Mouse (Mus musculus) hindbrain, embryonic 15.5 days (tissue): ENCODE measurements around the gene Auh. TPM values are rescaled to one million over a fixed set of nuclear protein-coding genes. Genes with fewer than 3 reads are reported as not detected.
A peak's percentile ranks its signal among the peaks of the same experiment; 100 is the strongest.

ENCODE experiments used
- ATAC-seq: fragments of 200-750 bp; cut with Nextera tagmentation; 2 replicates; pipeline ENCODE4 v1.8.0; 2017; ENCODE audit warnings: low read depth, moderate number of reproducible peaks, moderate TSS enrichment; ENCODE audit not compliant: low FRiP score
- H3K27ac ChIP-seq: fragments of 300-500 bp; sonication (generic); replicated peaks from 2 replicates; pipeline ENCODE4 v1.5.1; 2015; ENCODE audit warnings: mild to moderate bottlenecking, inconsistent platforms
- H3K27me3 ChIP-seq: fragments of 300-500 bp; sonication (generic); 2 replicates; pipeline ENCODE4 v1.6.1; 2015; ENCODE audit warnings: control low read depth, inconsistent platforms
- H3K36me3 ChIP-seq: fragments of 300-500 bp; sonication (generic); 2 replicates; pipeline ENCODE4 v1.6.1; 2015; ENCODE audit warnings: control low read depth, inconsistent platforms
- H3K4me1 ChIP-seq: fragments of 300-500 bp; sonication (generic); replicated peaks from 2 replicates; pipeline ENCODE4 v1.6.1; 2015; ENCODE audit warnings: control low read depth, inconsistent platforms
- H3K4me2 ChIP-seq: fragments of 300-500 bp; sonication (generic); 2 replicates; pipeline ENCODE4 v1.6.1; 2015; ENCODE audit warnings: moderate library complexity, mild to moderate bottlenecking, inconsistent platforms
- H3K4me3 ChIP-seq: fragments of 300-500 bp; sonication (generic); 2 replicates; pipeline ENCODE4 v1.5.1; 2015; ENCODE audit warnings: mild to moderate bottlenecking, inconsistent platforms
- H3K9ac ChIP-seq: fragments of 300-500 bp; sonication (generic); 2 replicates; pipeline ENCODE4 v1.6.1; 2015; ENCODE audit warnings: inconsistent platforms
- H3K9me3 ChIP-seq: fragments of 300-500 bp; sonication (generic); 2 replicates; pipeline ENCODE4 v1.6.1; 2016; ENCODE audit warnings: control low read depth, inconsistent platforms
- WGBS: fragments of 180-500 bp; shearing (Covaris S2); methylation state at CpG from one replicate; pipeline ENCODE4 v1.1.7; 2015; 5-methylcytosine and 5-hydroxymethylcytosine counted together
- polyA plus RNA-seq: library from polyadenylated mRNA; unstranded; fragments of >200 nt; fragmentation: Nextera tagmentation; extraction: Ambion mirVana; gene quantifications from 2 replicates; pipeline ENCODE4 v1.2.1, GENCODE M21; 2015

Auh gene
- polyA plus RNA-seq, 1 experiment from 2014 or later = 60.1 TPM

GRCm38 (mm10) chr13:52897806-52898205 is 31.7 kb downstream of the Auh start:
- H3K4me1 ChIP-seq = no peaks in the 10 kb centered on the region
- H3K36me3 ChIP-seq = 0 out of 2 replicates have a peak, but pooled peaks cover 6% of the 10 kb centered on the region
- H3K4me3 ChIP-seq = no peak overlapping the region
- H3K4me2 ChIP-seq = no peak overlapping the region
- no peak overlapping the region for H3K27ac ChIP-seq
- WGBS = 61% methylated on average over 6 of the region's 6 CpGs
- H3K9me3 ChIP-seq = no peaks in the 10 kb centered on the region
- no peak overlapping the region for H3K9ac ChIP-seq
- ATAC-seq = no peak
- no peaks in the 10 kb centered on the region for H3K27me3 ChIP-seq

DNA sequence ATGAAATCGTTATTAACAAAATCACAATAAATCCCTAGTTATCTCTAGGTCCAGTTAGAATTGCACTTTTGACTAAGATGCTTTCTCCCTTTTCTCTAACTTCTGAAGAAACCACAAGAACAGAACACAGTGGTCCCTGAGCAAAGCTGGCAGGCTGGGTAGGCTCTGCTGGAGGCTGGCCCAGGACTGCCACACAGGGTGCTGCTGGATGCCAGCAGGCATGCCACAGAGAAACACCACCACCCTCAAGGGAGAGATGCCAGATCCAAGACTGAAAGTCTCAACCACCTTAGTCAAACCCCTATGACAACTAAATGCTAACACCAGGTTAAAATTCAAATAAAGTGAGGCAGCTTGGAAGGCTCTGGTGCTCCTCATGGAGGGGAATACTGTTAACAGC is 36.7 kb downstream of the Auh start:
- H3K4me1 ChIP-seq = no peaks in the 10 kb centered on the region
- 98% methylated on average over 1 of the region's 1 CpGs for WGBS

DNA sequence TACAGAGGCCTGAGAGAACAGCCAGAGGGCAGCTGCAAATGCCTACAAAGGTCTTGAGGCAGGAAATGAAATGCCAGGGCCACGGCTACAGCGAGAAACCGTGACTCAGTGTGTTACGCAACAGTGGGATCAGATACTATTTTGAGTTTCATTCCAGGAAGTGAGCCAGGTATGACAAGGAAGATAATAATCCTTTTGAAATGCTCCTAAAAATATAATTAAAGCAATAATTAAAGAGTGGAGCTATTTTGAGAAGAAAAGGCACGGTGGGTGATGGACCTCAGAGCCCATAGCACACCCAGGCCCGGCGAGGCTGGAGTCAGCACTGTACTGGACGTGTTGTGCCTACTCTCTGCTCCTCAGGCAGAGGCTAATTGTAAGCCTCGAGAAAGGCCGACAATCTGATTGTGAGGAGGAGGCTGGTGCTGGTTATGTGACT is 37.4 kb downstream of the Auh start:
- ATAC-seq = no peak
- WGBS = 75% methylated on average over 10 of the region's 10 CpGs
- Histone ChIP-seq H3K27me3 (no peaks in the 10 kb centered on the region), H3K9me3 (no peaks in the 10 kb centered on the region), H3K4me1 (no peaks in the 10 kb centered on the region), H3K9ac (no peak overlapping the region), H3K36me3 (0 out of 2 replicates have a peak, but pooled peaks cover 6% of the 10 kb centered on the region), H3K4me2 (no peak overlapping the region), H3K4me3 (no peak overlapping the region), H3K27ac (no peak overlapping the region)

More for the DNA sequence above, 36.7 kb downstream of the Auh start:
- ATAC-seq = no peak
- Histone ChIP-seq H3K9me3 (no peaks in the 10 kb centered on the region), H3K27me3 (no peaks in the 10 kb centered on the region), H3K9ac (no peak overlapping the region), H3K4me2 (no peak overlapping the region), H3K27ac (no peak overlapping the region), H3K4me3 (no peak overlapping the region), H3K36me3 (0 out of 2 replicates have a peak, but pooled peaks cover 6% of the 10 kb centered on the region)

DNA sequence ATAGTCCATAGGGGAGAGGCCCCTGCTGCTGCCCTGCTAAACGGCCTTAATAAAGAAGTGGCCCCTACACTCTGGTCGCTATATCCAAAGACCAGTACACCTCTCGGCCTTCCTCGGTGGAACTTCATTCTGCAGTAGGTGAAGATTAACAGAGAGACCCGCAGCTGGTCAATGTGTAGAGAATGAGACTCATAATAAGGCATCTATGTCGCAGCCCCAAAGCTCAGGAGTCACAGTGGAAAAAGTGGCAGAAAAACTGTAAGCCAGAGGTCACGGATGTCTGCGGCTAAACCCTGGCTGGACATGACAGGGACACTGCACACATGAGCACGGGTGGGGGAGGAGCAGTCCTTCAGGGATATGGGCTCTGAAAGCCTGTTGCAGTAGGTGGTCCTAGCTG is 39.2 kb downstream of the Auh start:
- H3K9ac ChIP-seq = no peak overlapping the region
- H3K4me2 ChIP-seq = no peak overlapping the region
- no peaks in the 10 kb centered on the region for H3K9me3 ChIP-seq
- H3K27me3 ChIP-seq = no peaks in the 10 kb centered on the region
- H3K36me3 ChIP-seq = no peaks in the 10 kb centered on the region
- WGBS = 84% methylated on average over 9 of the region's 9 CpGs
- no peak for ATAC-seq
- H3K27ac ChIP-seq = no peak overlapping the region
- H3K4me3 ChIP-seq = no peak overlapping the region
- H3K4me1 ChIP-seq = no peaks in the 10 kb centered on the region

DNA sequence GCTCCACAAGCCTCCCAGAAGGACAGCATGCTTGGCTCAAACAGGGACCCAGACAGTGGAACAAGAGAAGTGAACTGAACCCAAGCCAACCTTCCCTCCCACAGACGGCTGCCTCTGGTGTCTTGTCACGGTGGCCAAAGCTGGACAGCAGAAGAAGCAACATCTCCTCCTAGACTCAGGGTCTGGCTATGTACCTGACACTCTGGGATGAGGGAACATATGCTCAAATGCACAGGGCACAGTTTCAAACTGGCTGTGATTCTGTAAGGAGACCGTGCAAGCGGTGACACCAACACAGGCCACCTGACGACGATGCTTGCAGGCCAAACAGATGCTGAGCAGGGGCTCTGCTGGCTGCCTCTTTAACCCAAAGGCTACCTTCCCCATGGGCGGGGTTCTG is 42.7 kb downstream of the Auh start:
- H3K4me2 ChIP-seq = no peak overlapping the region
- 92% methylated on average over 7 of the region's 7 CpGs for WGBS
- H3K27ac ChIP-seq = no peak overlapping the region
- no peaks in the 10 kb centered on the region for H3K9me3 ChIP-seq
- H3K4me1 ChIP-seq = peaks cover 6% of the 10 kb centered on the region
- no peak overlapping the region for H3K9ac ChIP-seq
- H3K4me3 ChIP-seq = no peak overlapping the region
- ATAC-seq = no peak
- no peaks in the 10 kb centered on the region for H3K27me3 ChIP-seq
- H3K36me3 ChIP-seq = no peaks in the 10 kb centered on the region

- H3K36me3 ChIP-seq = no peaks in the 10 kb centered on the region
- H3K9ac ChIP-seq = no peak overlapping the region
- no peak overlapping the region for H3K27ac ChIP-seq
- H3K4me3 ChIP-seq = no peak overlapping the region
- H3K4me2 ChIP-seq = no peak overlapping the region
- WGBS = 82% methylated on average over 3 of the region's 4 CpGs
- peaks cover 22% of the 10 kb centered on the region for H3K4me1 ChIP-seq
- H3K27me3 ChIP-seq = no peaks in the 10 kb centered on the region
- no peak for ATAC-seq
- no peaks in the 10 kb centered on the region for H3K9me3 ChIP-seq
Measured at GRCm38 (mm10) chr13:52883960-52884326, 45.5 kb downstream of the Auh start.

DNA sequence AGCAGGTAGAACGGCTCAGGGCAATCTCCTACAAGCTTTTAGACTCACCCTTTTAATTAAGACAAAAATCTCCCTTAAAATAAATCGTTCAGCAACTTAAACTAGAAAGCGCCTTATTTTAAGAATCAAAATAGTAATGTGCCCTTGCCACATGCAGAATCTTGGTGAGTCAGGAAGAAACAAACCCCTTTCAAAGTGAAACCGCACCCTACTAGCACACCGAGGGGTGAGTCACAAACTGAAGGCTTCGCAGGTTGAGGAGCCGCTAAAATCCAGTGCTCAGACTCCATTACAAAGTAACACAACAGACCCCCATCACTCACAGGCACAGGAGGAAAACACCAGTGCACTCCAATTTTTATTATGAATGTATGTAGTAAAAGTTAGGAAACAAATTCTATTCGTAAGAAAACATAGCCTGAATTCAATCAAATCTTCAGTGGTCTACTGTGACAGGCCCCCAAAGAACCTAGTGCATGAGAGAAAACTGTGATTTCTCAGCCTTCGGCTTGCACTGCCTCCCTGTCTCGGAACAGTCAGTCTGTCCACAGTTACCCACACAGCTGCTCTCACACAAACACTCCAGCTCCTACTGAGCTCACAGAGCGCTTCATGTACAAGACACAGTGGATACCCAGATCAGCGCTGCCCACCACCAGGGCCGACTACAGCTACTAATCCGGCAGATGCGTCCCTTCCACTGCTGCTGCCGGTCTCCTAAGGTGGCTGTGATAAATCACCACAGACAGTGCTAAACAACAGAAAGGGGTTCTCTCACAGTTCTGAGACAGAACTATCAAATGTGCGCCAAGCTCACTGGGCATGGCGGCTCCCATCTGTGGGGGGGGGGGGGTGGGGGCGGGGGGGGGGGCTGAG is 46.2 kb downstream of the Auh start:
- peaks cover 22% of the 10 kb centered on the region for H3K4me1 ChIP-seq
- peak; percentile 21; the same call in 1 of the 2 replicates for ATAC-seq
- WGBS = 58% methylated on average over 18 of the region's 19 CpGs
- no peak overlapping the region for H3K4me3 ChIP-seq
- no peaks in the 10 kb centered on the region for H3K36me3 ChIP-seq
- no peak overlapping the region for H3K4me2 ChIP-seq
- no peak overlapping the region for H3K9ac ChIP-seq
- H3K9me3 ChIP-seq = no peaks in the 10 kb centered on the region
- no peaks in the 10 kb centered on the region for H3K27me3 ChIP-seq
- no peak overlapping the region for H3K27ac ChIP-seq

DNA sequence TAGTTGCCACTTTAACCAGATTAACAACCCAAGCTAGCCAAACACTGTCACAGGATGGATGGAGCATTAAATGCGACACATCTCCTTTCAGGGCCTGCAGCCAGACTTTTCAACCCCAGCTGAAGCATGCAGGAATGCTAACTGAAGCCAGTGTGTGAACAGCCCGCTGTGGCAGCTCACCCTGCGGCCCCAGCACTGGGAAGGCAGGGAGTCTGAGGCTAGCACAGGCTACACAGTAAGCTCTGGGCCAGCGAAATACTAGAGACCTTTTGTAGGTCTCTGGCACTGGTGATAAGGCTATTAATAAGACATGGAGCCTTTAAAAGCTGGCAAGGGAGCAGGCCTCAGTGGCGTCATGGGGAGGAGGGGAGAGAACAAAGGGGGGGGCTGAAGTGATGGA is 49.1 kb downstream of the Auh start:
- Histone ChIP-seq H3K27ac (no peak overlapping the region), H3K27me3 (no peaks in the 10 kb centered on the region), H3K4me1 (peaks cover 32% of the 10 kb centered on the region), H3K4me3 (no peak overlapping the region), H3K9ac (no peak overlapping the region), H3K4me2 (no peak overlapping the region), H3K36me3 (no peaks in the 10 kb centered on the region), H3K9me3 (no peaks in the 10 kb centered on the region)
- WGBS = 28% methylated on average over 5 of the region's 5 CpGs
- ATAC-seq = 0 out of 2 replicates have a peak, but pooled peaks have one; percentile 16

DNA sequence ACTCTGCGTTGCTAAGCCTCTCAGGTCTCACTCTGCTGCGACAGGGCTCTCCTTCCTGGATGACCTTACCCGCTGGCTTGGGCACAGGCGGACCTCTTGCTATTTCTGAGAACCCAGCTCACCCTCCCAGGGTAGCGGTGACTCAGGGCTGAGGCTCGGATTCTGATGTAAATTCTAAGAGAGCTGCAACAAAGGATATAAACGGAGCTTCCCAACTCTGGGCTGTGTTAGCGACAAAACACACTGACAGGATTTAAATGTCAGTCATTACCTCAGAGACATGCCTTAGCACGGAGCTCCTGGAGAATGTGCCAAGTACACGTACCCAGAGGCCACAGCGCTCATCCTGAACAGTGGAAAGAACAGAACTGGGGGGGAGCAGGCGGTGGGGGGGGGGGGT is 49.6 kb downstream of the Auh start:
- H3K9me3 ChIP-seq = no peaks in the 10 kb centered on the region
- no peak overlapping the region for H3K4me2 ChIP-seq
- no peak overlapping the region for H3K4me3 ChIP-seq
- WGBS = 29% methylated on average over 12 of the region's 12 CpGs
- no peak overlapping the region for H3K9ac ChIP-seq
- peaks cover 37% of the 10 kb centered on the region for H3K4me1 ChIP-seq
- ATAC-seq = peak; percentile 39
- no peak overlapping the region; the same call in 1 of the 2 replicates for H3K27ac ChIP-seq
- H3K27me3 ChIP-seq = no peaks in the 10 kb centered on the region
- H3K36me3 ChIP-seq = no peaks in the 10 kb centered on the region

DNA sequence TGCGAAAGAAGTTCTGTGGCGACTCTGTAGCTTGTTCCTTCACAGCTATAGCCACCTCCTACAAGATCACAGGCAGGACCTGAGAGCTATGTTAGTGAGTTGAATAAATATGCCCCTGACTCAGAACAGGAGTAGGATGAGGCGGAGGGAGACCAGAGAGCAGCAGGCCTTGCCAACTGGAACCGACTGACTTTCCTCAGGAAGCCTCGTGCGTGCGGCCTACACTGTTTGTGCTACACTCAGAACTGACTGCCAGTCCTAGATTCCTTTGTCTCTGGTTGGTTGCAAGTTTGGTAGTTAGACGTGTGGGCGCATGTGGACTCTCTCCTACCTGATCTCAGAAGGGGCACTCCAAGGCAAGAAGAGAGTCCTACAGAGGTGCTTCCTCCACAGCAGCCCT is 50.2 kb downstream of the Auh start:
- Histone ChIP-seq H3K4me3 (no peak overlapping the region), H3K27me3 (no peaks in the 10 kb centered on the region), H3K27ac (no peak overlapping the region), H3K9me3 (no peaks in the 10 kb centered on the region), H3K4me1 (peaks cover 38% of the 10 kb centered on the region), H3K36me3 (no peaks in the 10 kb centered on the region), H3K9ac (no peak overlapping the region), H3K4me2 (no peak overlapping the region)
- ATAC-seq = no peak
- 78% methylated on average over 9 of the region's 9 CpGs for WGBS

GRCm38 (mm10) chr13:52878823-52879222 is 50.7 kb downstream of the Auh start:
- ATAC-seq = no peak
- Histone ChIP-seq H3K36me3 (no peaks in the 10 kb centered on the region), H3K9ac (no peak overlapping the region), H3K4me2 (no peak overlapping the region), H3K4me3 (no peak overlapping the region), H3K27me3 (no peaks in the 10 kb centered on the region), H3K4me1 (peaks cover 33% of the 10 kb centered on the region), H3K9me3 (no peaks in the 10 kb centered on the region), H3K27ac (no peak overlapping the region)
- WGBS = 53% methylated on average over 7 of the region's 7 CpGs

GRCm38 (mm10) chr13:52875541-52876325 is 53.7 kb downstream of the Auh start:
- H3K4me2 ChIP-seq = 0 out of 2 replicates have a peak overlapping the region, but pooled peaks have one; percentile 6
- H3K36me3 ChIP-seq = no peaks in the 10 kb centered on the region
- WGBS = 56% methylated on average over 25 of the region's 25 CpGs
- H3K9me3 ChIP-seq = no peaks in the 10 kb centered on the region
- H3K27ac ChIP-seq = no peak overlapping the region
- H3K9ac ChIP-seq = no peak overlapping the region
- H3K4me1 ChIP-seq = peaks cover 31% of the 10 kb centered on the region
- no peak overlapping the region for H3K4me3 ChIP-seq
- no peaks in the 10 kb centered on the region for H3K27me3 ChIP-seq
- no peak for ATAC-seq
